Mouse (Mus musculus): Measurements from ENCODE around the gene Cklf. TPM values are rescaled to one million over a fixed set of nuclear protein-coding genes. Genes with fewer than 3 reads are reported as not detected.

Cklf gene
- polyA plus RNA-seq, 1 experiment from 2014 or later = 17.3 TPM

GRCm38 (mm10) chr8:104239418-104239861, 11.2 kb upstream of the Cklf start:
- H3K4me3 ChIP-seq (ENCODE audit: low read depth, low read length) = no peak overlapping the region
- peak; percentile 67 for ATAC-seq
- H3K4me1 ChIP-seq (ENCODE audit: insufficient read depth) = peaks cover 7% of the 10 kb centered on the region; the same call in 1 of the 2 replicates
- no peaks in the 10 kb centered on the region for H3K9me3 ChIP-seq (ENCODE audit: low read length)
- TF ChIP-seq CTCF (IDR thresholded peaks at IDR 0.05; ENCODE audit: low read depth) (no peak), EP300 (IDR thresholded peaks at IDR 0.05; ENCODE audit: low read depth) (peak; percentile 56; the same call in 1 of the 2 replicates)
- H3K36me3 ChIP-seq (replicated peaks; ENCODE audit: insufficient read depth, low read length) = peaks cover 60% of the 10 kb centered on the region
- no peak overlapping the region for H3K9ac ChIP-seq (replicated peaks)
- H3K27me3 ChIP-seq (ENCODE audit: insufficient read depth, low read length) = no peaks in the 10 kb centered on the region
- WGBS (ENCODE audit: insufficient replicate concordance) = 39% methylated on average over 10 of the region's 10 CpGs
- H3K27ac ChIP-seq (ENCODE audit: low read depth) = peak overlapping the region; percentile 29
- DNase-seq = no peak
- peak overlapping the region; percentile 32 for H3K4me2 ChIP-seq (ENCODE audit: low read depth, low read length)

- ATAC-seq = no peak
- Histone ChIP-seq H3K4me3 (ENCODE audit: low read depth, low read length) (no peak overlapping the region), H3K36me3 (replicated peaks; ENCODE audit: insufficient read depth, low read length) (peaks cover 44% of the 10 kb centered on the region), H3K9ac (replicated peaks) (no peak overlapping the region), H3K4me2 (ENCODE audit: low read depth, low read length) (no peak overlapping the region), H3K27ac (ENCODE audit: low read depth) (no peak overlapping the region), H3K9me3 (ENCODE audit: low read length) (no peaks in the 10 kb centered on the region), H3K27me3 (ENCODE audit: insufficient read depth, low read length) (no peaks in the 10 kb centered on the region), H3K4me1 (ENCODE audit: insufficient read depth) (peaks cover 12% of the 10 kb centered on the region; the same call in 1 of the 2 replicates)
- TF ChIP-seq CTCF (IDR thresholded peaks at IDR 0.05; ENCODE audit: low read depth) (no peak), EP300 (IDR thresholded peaks at IDR 0.05; ENCODE audit: low read depth) (no peak)
- DNase-seq = no peak
- WGBS (ENCODE audit: insufficient replicate concordance) = 64% methylated on average over 12 of the region's 12 CpGs
Measured at GRCm38 (mm10) chr8:104242038-104242644, 8.5 kb upstream of the Cklf start.

- Histone ChIP-seq H3K27me3 (ENCODE audit: insufficient read depth, low read length) (no peaks in the 10 kb centered on the region), H3K4me3 (ENCODE audit: low read depth, low read length) (no peak overlapping the region), H3K4me2 (ENCODE audit: low read depth, low read length) (peak overlapping the region; percentile 88), H3K9me3 (ENCODE audit: low read length) (no peaks in the 10 kb centered on the region), H3K9ac (replicated peaks) (no peak overlapping the region), H3K27ac (ENCODE audit: low read depth) (peak overlapping the region; percentile 91), H3K36me3 (replicated peaks; ENCODE audit: insufficient read depth, low read length) (peaks cover 9% of the 10 kb centered on the region), H3K4me1 (ENCODE audit: insufficient read depth) (peaks cover 17% of the 10 kb centered on the region)
- TF ChIP-seq EP300 (IDR thresholded peaks at IDR 0.05; ENCODE audit: low read depth) (no peak), CTCF (IDR thresholded peaks at IDR 0.05; ENCODE audit: low read depth) (no peak)
- WGBS (ENCODE audit: insufficient replicate concordance) = 63% methylated on average over 4 of the region's 4 CpGs
- DNase-seq (no peak), ATAC-seq (no peak)
Measured at GRCm38 (mm10) chr8:104246621-104247020, 4.0 kb upstream of the Cklf start.

- Histone ChIP-seq H3K36me3 (replicated peaks; ENCODE audit: insufficient read depth, low read length) (peaks cover 7% of the 10 kb centered on the region), H3K27me3 (ENCODE audit: insufficient read depth, low read length) (no peaks in the 10 kb centered on the region), H3K4me2 (ENCODE audit: low read depth, low read length) (peak overlapping the region; percentile 88), H3K27ac (ENCODE audit: low read depth) (peak overlapping the region; percentile 91), H3K9ac (replicated peaks) (peak overlapping the region; percentile 91), H3K9me3 (ENCODE audit: low read length) (no peaks in the 10 kb centered on the region), H3K4me1 (ENCODE audit: insufficient read depth) (peaks cover 17% of the 10 kb centered on the region), H3K4me3 (ENCODE audit: low read depth, low read length) (peak overlapping the region; percentile 93)
- no peak for TF ChIP-seq CTCF (IDR thresholded peaks at IDR 0.05; ENCODE audit: low read depth)
- TF ChIP-seq EP300 (IDR thresholded peaks at IDR 0.05; ENCODE audit: low read depth) = no peak
- peak; percentile 78 for DNase-seq
- WGBS (ENCODE audit: insufficient replicate concordance) = 35% methylated on average over 22 of the region's 22 CpGs
- ATAC-seq = peak; percentile 16; the same call in 1 of the 2 replicates
Measured at GRCm38 (mm10) chr8:104247054-104247907, 3.4 kb upstream of the Cklf start.

- Histone ChIP-seq H3K36me3 (replicated peaks; ENCODE audit: insufficient read depth, low read length) (peaks cover 3% of the 10 kb centered on the region), H3K27ac (ENCODE audit: low read depth) (peak overlapping the region; percentile 91), H3K9ac (replicated peaks) (peak overlapping the region; percentile 91), H3K27me3 (ENCODE audit: insufficient read depth, low read length) (no peaks in the 10 kb centered on the region), H3K9me3 (ENCODE audit: low read length) (no peaks in the 10 kb centered on the region), H3K4me2 (ENCODE audit: low read depth, low read length) (peak overlapping the region; percentile 88), H3K4me3 (ENCODE audit: low read depth, low read length) (peak overlapping the region; percentile 93), H3K4me1 (ENCODE audit: insufficient read depth) (peaks cover 17% of the 10 kb centered on the region)
- TF ChIP-seq CTCF (IDR thresholded peaks at IDR 0.05; ENCODE audit: low read depth) (no peak), EP300 (IDR thresholded peaks at IDR 0.05; ENCODE audit: low read depth) (no peak)
- ATAC-seq (peak; percentile 44), DNase-seq (peak; percentile 47)
- WGBS (ENCODE audit: insufficient replicate concordance) = 2% methylated on average over 11 of the region's 11 CpGs
Measured at GRCm38 (mm10) chr8:104247908-104248275, 2.8 kb upstream of the Cklf start.

- WGBS (ENCODE audit: insufficient replicate concordance) = under 1% methylated on average over 28 of the region's 28 CpGs
- peak; percentile 86 for ATAC-seq
Measured at GRCm38 (mm10) chr8:104248276-104248675, 2.4 kb upstream of the Cklf start, which contains the start of gene Tk2. Tk2 (minus strand) TSS chr8:104248558.

More at GRCm38 (mm10) chr8:104248276-104248675, 2.4 kb upstream of the Cklf start, which contains the start of gene Tk2:
- Histone ChIP-seq H3K4me2 (ENCODE audit: low read depth, low read length) (peak within 1 kb of the TSS; percentile 88), H3K36me3 (replicated peaks; ENCODE audit: insufficient read depth, low read length) (no peaks in the 10 kb centered on the region; the same call in 1 of the 2 replicates), H3K27ac (ENCODE audit: low read depth) (peak within 1 kb of the TSS; percentile 91), H3K9ac (replicated peaks) (peak within 1 kb of the TSS; percentile 91), H3K9me3 (ENCODE audit: low read length) (no peaks in the 10 kb centered on the region), H3K27me3 (ENCODE audit: insufficient read depth, low read length) (no peaks in the 10 kb centered on the region), H3K4me1 (ENCODE audit: insufficient read depth) (peaks cover 17% of the 10 kb centered on the region), H3K4me3 (ENCODE audit: low read depth, low read length) (peak within 1 kb of the TSS; percentile 93)
- no peak for TF ChIP-seq CTCF (IDR thresholded peaks at IDR 0.05; ENCODE audit: low read depth)
- TF ChIP-seq EP300 (IDR thresholded peaks at IDR 0.05; ENCODE audit: low read depth) = no peak
- DNase-seq = peak; percentile 93

Data from liver, postnatal 0 days (tissue).